Mouse (Mus musculus) left cerebral cortex, adult 8-10 months (tissue): ENCODE results near the gene Cfd. TPM values are rescaled to one million over a fixed set of nuclear protein-coding genes. Genes with fewer than 3 reads are reported as not detected.

Source experiments
- DNase-seq, 2 experiments: peaks; one replicate each; pipeline ENCODE4 v3.0.0; 2022; ENCODE audit warnings: low spot score in 2 of 2
- microRNA-seq, 2 experiments: library from miRNA; unstranded; fragments of <30 nt; microRNA quantifications; one replicate each; pipeline ENCODE4 v1.2.0; 2022
- total RNA-seq, 4 experiments: library from RNA; stranded (reverse); gene quantifications; 2 replicates each; pipeline ENCODE4 v1.2.4; 2022

The Cfd gene
- total RNA-seq, 4 experiments from 2014 or later = not detected

DNA sequence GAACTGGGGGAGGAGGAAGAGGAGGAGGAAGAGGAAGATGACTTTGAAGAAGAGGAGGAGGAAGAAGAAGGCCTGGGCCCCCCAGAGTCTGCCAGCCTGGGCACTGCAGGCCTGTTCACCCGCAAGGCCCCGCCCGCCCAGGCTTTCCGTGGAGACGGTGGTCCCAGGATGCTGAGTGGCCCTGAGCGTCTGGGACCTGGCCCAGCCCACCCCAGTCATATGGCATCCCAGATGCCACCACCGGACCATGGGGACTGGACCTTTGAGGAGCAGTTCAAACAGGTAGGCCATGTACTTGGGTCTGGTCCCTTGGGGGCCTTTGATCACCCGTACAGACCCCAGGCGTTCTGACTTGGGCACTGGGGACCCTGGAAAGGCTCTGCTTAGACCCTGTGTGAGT lies 41.1 kb downstream of the Cfd start:
- no peak for DNase-seq

DNA sequence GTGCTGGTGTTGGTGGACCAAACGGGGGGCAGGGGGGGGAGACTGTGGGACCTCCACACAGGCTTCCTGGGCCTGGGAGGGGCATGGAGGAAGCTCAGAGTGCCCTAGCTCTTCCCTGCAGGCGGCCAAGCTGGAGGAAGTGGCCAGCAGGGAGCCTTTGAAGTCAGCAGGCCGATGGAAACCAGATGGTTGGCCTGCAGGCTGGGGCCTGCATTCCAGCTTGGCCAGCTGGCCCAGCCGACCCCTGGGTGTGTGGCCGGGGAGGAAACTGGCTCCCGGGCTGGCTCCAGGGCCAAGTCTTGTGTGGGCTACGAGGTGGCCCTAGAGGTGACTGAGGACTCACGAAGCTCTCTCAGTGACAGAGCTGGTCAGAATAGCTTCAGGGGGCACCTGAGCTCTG lies 42.1 kb downstream of the Cfd start:
- no peak for DNase-seq

DNA sequence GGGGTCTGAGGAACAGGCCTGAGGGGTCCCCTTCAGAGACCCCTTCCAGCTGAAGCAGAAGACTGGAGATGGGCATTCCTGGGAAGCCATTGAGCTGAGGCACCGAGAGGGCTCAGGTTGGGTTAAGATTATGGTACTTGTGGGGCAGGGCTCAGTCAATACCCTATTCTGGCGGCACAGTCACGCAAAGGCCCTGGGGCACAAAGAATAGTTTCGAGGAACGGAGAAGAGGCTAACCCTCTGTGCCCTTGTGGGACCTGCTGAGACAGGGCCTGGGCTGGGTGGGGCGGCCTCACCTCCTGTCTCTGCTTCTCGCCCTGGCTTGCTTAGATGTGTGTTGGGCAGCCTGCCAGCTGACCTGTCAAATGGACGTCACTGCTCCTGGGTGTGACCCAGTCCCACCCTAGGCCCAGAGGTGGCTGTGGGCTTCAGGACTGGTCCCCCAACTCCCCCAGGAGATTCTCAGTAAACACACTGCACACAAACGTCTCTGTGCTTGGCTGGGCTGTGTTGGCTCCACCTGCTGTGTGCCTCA lies 42.6 kb downstream of the Cfd start:
- DNase-seq = no peak

DNA sequence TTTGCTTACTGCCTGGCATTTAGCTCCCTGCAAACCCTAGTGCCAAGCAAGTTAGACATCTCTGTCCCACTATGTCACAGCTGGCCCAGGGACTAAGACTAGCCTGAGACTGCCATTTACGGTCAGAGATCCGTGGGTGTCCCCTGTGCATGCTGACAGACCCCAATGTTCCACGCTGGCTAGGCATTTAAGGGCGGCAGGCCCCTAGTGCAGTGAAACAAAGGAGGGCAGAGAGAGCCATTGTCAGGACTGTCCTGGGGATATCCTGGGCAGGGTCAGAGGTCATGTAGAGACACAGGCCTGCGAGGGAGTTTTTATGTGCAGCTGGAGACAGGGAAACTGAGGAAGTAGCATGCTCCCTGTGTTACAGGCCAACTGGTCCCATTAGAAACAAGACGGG lies 43.2 kb downstream of the Cfd start:
- DNase-seq = no peak

DNA sequence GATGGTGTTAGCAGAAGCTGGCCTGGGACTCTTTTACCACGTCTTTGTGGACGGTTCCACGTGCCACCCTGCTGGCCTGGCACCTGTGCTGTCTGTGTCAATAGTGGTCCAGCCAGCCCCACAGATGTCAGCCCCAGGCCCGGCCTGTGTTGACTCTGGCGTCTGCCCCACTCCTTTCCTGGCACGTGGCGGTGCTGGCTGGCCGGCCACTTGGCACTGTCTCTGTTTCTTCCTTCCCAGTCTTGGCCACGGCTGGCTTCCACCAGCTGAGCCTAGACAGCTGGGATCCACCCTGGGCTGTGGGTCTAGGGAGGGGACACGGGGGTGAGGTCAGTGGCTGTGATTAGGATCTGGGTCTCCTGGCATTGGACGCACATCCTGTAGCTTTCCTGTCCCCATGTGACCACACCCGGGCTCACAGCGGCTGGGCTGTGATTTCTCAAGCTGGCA lies 43.6 kb downstream of the Cfd start:
- no peak for DNase-seq

DNA sequence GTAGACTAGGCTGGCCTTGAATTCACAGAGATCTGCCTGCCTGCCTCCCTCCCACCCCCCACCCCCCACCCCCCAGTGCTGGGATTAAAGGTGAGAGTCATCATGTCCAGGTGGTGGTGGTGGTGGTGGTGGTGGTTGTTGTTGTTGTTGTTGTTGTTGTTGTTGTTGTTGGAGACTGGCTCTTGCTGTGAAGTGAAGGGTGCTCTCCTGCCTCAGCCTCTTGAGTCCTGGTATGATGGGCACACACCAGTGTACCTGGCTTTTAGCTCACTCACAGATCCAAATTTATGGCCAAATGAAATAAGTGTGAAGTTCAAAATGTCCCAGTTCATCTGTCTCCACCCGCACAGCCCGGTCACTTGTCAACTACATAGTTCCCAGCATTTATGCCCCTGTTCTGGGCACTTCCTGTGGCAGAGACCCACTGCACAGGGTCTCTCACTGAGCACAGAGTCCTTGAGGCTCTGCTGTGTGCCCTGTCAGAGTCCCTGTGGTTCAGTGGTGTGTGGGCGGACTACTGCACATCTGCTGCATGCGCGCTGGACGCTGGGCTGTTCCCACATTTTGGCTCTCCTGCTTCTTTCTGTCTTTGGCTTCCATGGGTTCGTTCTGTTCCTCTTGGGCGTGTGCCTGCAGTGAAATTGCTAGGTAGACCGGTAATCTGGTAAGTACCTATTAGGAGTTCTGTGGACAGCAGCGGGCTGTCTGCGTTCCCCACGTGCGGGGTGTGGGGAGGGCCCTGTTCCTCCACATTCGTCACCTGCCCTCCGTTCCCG lies 44.3 kb downstream of the Cfd start:
- no peak for DNase-seq

DNA sequence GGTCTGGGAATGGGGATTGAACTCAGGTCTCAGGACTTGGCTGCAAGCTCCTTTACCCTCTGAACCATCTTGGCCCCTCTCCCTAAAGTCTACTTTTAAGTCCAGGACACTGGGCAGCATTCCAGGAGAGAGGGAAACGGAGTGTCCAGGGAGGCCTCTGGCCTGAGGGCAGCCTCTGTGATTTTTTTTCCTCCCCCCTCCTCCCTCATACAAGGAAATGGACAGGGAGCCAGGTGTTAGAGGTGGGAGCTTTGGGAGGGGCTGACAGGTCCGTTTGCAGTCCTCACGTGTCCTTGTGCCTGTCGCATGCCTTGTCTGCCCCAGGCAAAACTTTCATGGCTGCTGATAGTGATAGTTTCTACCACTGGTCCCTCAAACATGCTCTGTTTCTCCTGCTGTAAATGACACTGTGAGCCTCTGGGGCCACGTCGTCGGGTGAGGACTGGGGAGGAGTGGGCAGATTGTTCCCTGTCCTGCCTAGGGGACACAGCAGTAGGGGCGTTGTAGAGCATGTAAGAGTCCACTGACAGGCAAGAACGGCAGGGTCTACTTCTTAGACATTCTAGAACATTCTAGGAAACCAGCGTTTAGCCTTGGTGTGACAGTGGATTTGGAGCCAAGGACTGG lies 45.7 kb downstream of the Cfd start:
- DNase-seq = no peak

DNA sequence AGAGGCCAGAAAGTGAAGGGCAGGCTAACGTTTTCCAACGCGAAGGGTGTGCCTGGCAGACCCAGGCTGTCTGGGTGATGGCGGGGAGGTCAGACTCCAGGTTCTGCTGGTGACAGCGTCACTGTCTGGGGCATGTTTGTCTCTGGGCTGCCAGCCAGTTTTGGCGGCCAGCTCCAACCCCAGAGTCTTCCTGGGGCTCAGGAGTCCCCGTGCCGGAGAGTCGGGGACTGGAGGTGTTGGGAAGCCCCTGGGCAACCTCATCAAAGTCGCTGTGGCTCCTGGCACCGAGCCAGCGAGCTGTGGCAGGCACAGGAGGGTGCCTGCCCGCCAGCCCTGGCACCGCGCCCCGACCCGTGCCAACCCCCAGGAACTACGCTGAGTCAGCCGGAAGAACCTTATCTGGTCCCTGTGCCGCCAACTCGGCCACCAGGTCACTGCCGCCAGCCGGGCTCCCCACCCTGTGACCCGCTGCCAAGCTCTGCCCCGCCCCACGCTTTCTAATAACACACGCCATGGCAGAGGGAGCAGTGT lies 46.3 kb downstream of the Cfd start:
- DNase-seq = no peak

DNA sequence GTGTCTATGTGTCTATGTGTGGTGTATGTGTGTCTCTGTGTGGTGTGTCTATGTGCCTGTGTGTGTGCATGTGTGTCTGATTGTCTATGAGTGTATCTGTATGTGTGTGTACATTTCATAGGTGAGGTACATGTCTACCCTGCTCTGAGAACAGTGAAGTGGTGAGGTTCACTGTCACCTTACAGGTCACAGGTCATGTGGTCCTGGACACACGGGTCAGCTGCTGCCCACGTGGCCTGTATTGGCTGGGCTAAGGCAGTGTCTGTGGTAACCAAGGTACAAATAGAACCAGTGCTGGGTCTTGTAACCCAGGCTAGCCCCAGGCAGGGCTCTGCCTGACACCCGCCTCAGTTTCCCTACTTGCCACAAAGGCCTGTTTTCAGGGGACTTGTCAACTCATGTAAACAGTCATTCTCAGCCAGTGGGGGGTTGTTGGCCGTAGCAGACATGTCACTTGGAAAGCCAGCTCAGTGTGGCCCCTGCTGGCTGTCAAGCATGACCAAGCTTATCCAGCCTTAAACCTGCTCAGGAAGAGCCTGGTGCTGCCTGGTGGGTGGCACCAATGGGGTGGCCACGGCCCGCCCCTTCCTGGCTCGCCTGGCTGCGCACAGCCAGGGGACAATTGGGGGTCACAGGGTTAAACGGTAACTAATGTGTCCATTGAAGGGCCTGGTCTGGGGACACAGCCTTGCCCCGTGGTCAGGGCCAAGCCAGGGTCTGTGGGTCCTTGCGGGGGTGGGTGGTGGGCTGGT lies 47.3 kb downstream of the Cfd start:
- DNase-seq = no peak

DNA sequence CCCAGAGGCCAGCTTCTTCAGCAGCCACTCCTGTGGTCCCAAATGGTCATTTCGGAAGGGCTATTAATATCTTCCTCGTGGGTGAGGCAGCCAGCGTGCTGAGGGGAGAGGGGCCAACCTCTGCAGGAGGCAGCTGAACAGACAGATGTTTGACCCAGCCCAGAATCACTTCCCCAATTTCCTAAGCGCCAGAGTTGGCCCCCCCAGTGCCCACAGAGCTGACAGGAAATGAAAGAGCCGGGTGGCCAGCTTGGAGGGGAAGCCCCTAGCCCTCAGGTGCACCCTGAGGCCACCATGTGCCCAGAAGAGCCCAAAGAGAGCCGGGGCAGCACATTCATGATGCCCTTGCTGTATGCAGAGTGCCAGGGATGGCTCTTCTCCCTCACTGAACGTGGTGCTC lies 50.1 kb downstream of the Cfd start:
- DNase-seq = no peak

Small RNA genes lying within 50 kb of the gene (microRNA-seq; reads per million reads assigned to microRNA genes)
- 0 reads per million in 2 experiments for gene Mir6910

Other genes with a start within 250 kb of the Cfd start
- under 1 TPM; 0.42 to 0.70 (median 0.47) TPM for gene Odf3l2, start 245.1 kb upstream of the Cfd start, total RNA-seq
- under 1 TPM in 1 of 4 experiments, not detected in 3; 0.35 TPM for gene Madcam1, start 226.3 kb upstream of the Cfd start, total RNA-seq
- 10 to 100 TPM; 65.1 to 74.5 (median 69.8) TPM for gene Tpgs1, start 221.5 kb upstream of the Cfd start, total RNA-seq
- 10 to 100 TPM; 65.7 to 72.5 (median 70.4) TPM for gene Cdc34, start 208.7 kb upstream of the Cfd start, total RNA-seq
- gene Gzmm, start 201.8 kb upstream of the Cfd start, total RNA-seq = 1 to 10 TPM; 2.2 to 3.6 (median 3.2) TPM
- gene Bsg, start 186.4 kb upstream of the Cfd start, total RNA-seq = 100 to 1,000 TPM; 545 to 609 (median 570) TPM
- gene Hcn2, start 174.2 kb upstream of the Cfd start, total RNA-seq = 100 to 1,000 TPM; 162 to 182 (median 166) TPM
- gene Polrmt, start 144.3 kb upstream of the Cfd start, total RNA-seq = 10 to 100 TPM; 47.9 to 56.7 (median 51.6) TPM
- 1 to 10 TPM; 4.7 to 5.9 (median 5.8) TPM for gene Fgf22, start 135.8 kb upstream of the Cfd start, total RNA-seq
- 10 to 100 TPM; 76.8 to 92.1 (median 86.8) TPM for gene Rnf126, start 123.9 kb upstream of the Cfd start, total RNA-seq
- gene Fstl3, start 113.6 kb upstream of the Cfd start, total RNA-seq = 1 to 10 TPM; 2.5 to 3.6 (median 2.7) TPM
- gene Prss57, start 99.9 kb upstream of the Cfd start, total RNA-seq = under 1 TPM; 0.14 to 0.63 (median 0.39) TPM
- 100 to 1,000 TPM; 265 to 281 (median 267) TPM for gene Palm, start 97.3 kb upstream of the Cfd start, total RNA-seq
- gene Misp, start 69.9 kb upstream of the Cfd start, total RNA-seq = under 1 TPM; 0.32 to 0.89 (median 0.54) TPM
- 10 to 100 TPM; 59.3 to 67.3 (median 63.6) TPM for gene Ptbp1, start 36.4 kb upstream of the Cfd start, total RNA-seq
- gene Prtn3, start 16.4 kb upstream of the Cfd start, total RNA-seq = 1 to 10 TPM; 2.4 to 3.2 (median 2.7) TPM
- gene Plppr3, start 16.2 kb upstream of the Cfd start, total RNA-seq = 10 to 100 TPM; 49.7 to 56.0 (median 52.7) TPM
- gene Elane, start 4.6 kb upstream of the Cfd start, total RNA-seq = not detected
- gene Med16, start 18.1 kb downstream of the Cfd start, total RNA-seq = 10 to 100 TPM; 51.9 to 68.0 (median 61.4) TPM
- gene Gm26602, start 20.0 kb downstream of the Cfd start, total RNA-seq = not detected
- gene Kiss1r, start 26.1 kb downstream of the Cfd start, total RNA-seq = 1 to 10 TPM; 5.8 to 8.3 (median 6.4) TPM
- gene R3hdm4, start 30.4 kb downstream of the Cfd start, total RNA-seq = 100 to 1,000 TPM; 312 to 357 (median 346) TPM
- 1 to 10 TPM; 5.0 to 7.8 (median 7.5) TPM for gene Arid3a, start 36.2 kb downstream of the Cfd start, total RNA-seq
- 10 to 100 TPM; 38.5 to 48.2 (median 44.6) TPM for gene Wdr18, start 69.3 kb downstream of the Cfd start, total RNA-seq
- under 1 TPM; 0.23 to 0.30 (median 0.24) TPM for gene Grin3b, start 79.9 kb downstream of the Cfd start, total RNA-seq
- gene Tmem259, start 93.5 kb downstream of the Cfd start, total RNA-seq = 100 to 1,000 TPM; 105 to 117 (median 113) TPM
- 1 to 10 TPM; 5.4 to 6.7 (median 6.3) TPM for gene Cnn2, start 97.7 kb downstream of the Cfd start, total RNA-seq
- gene Abca7, start 105.6 kb downstream of the Cfd start, total RNA-seq = 10 to 100 TPM; 11.0 to 12.3 (median 12.0) TPM
- 1 to 10 TPM; 3.6 to 9.6 (median 6.0) TPM for gene Arhgap45, start 125.8 kb downstream of the Cfd start, total RNA-seq
- gene Polr2e, start 148.9 kb downstream of the Cfd start, total RNA-seq = 10 to 100 TPM; 64.7 to 80.4 (median 72.9) TPM
- 100 to 1,000 TPM; 472 to 551 (median 538) TPM for gene Gpx4, start 156.3 kb downstream of the Cfd start, total RNA-seq
- gene Sbno2, start 214.7 kb downstream of the Cfd start, total RNA-seq = 10 to 100 TPM; 16.2 to 32.0 (median 20.3) TPM
- 100 to 1,000 TPM; 102 to 111 (median 109) TPM for gene Stk11, start 224.9 kb downstream of the Cfd start, total RNA-seq
- 100 to 1,000 TPM; 306 to 342 (median 330) TPM for gene Atp5d, start 247.8 kb downstream of the Cfd start, total RNA-seq
- gene Cbarp, start 250.0 kb downstream of the Cfd start, total RNA-seq = 100 to 1,000 TPM; 328 to 363 (median 358) TPM